8 mouse cellular contexts compared by ENCODE assay signal in the genomic region with DNA sequence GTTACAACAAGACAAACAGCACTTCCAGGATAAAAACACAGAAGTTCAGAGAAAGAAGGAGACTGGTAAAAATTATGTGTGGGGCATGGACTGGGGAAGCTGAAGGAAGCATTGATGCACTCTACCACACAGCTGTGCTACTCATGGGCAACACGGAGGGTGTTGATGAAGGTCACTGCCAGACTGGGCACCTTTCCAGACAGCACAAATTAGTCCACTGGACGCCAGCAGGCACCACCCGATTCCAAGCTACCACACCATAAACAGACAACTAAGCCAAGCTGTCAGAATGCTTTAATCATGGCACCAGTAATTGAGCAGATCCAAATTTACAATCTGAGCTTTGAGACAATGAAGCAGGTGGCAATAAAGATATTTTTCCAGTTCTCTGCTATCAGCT.
DNase-seq lines count a peak whose midpoint lies in the region; ATAC-seq lines count a peak whose summit lies in the region.

No protein-coding gene starts in this region.

- DNase-seq in frontal cortex, postnatal 25 days (ENCODE audit: low spot score in 2 of 2): no peak
- DNase-seq in ovary, postnatal 36 days (ENCODE audit: low spot score): peak; percentile 61
- no peak for DNase-seq in ovary, postnatal 14 days (ENCODE audit: low spot score)
- peak; percentile 35 for DNase-seq in heart, postnatal 25 days (ENCODE audit: low spot score)
- DNase-seq in retina, postnatal 7 days (ENCODE audit: low read depth, low spot score): peak; percentile 13
- DNase-seq in embryo, embryonic 11 days: no peak

- ATAC-seq in frontal cortex, adult (ENCODE audit: low TSS enrichment): peak; percentile 33; the same call in 1 of the 2 replicates
- ATAC-seq in erythroid progenitor cell, adult 5-6 weeks (replicated peaks; ENCODE audit: low FRiP score, poor library complexity, severe bottlenecking): no peak

- intact Hi-C loops in heart, postnatal 25 days (cut with DNase I): no loop called here

Comparison
In these comparisons a context has a peak if more than half of its experiments do, and no peak if none do; other contexts are left out.
1. DNase-seq: peak in ovary, postnatal 36 days (single experiment), heart, postnatal 25 days (single experiment) and retina, postnatal 7 days (single experiment); none in frontal cortex, postnatal 25 days (0 of 2), ovary, postnatal 14 days (single experiment) and embryo, embryonic 11 days (single experiment).